Mouse (Mus musculus) liver, adult 2 months (tissue): ENCODE results near the gene Gm17545.

ENCODE experiments used
- CTCF ChIP-seq: fragments of 200-500 bp; IDR thresholded peaks from 2 replicates; pipeline ENCODE4 v1.5.1; 2011; ENCODE audit warnings: low read depth, low read length, control low read depth
- POLR2A ChIP-seq: fragments of 200-500 bp; IDR thresholded peaks from 2 replicates; pipeline ENCODE4 v1.6.1; 2011; ENCODE audit warnings: low read length, control low read depth; ENCODE audit not compliant: insufficient read depth; ENCODE audit errors: extremely low read depth

GRCm38 (mm10) chr9:22422559-22422958 lies 31.5 kb upstream of the Gm17545 start:
- no peak for TF ChIP-seq POLR2A
- no peak for TF ChIP-seq CTCF
